Comparison of ENCODE assay signal across 9 mouse cellular contexts in genomic region chr7:139299424-139299823, GRCm38 (mm10). TPM values are rescaled to one million over a fixed set of nuclear protein-coding genes. Genes with fewer than 3 reads are reported as not detected.
A peak's percentile ranks its signal among the peaks of the same experiment; 100 is the strongest.
DNase-seq lines count a peak whose midpoint lies in the region; ATAC-seq and TF ChIP-seq lines count a peak whose summit lies in the region.
"Had no signal": no experiment of that assay in that cellular context is flagged by ENCODE, and none has a peak within 500 bp of the region (broad histone marks: within the 10 kb centered on the region; RNA-seq: fewer than 3 reads in every experiment).

No protein-coding gene starts in this region.

- no peak overlapping the region for H3K9ac ChIP-seq in heart, adult 2 months (ENCODE audit: low read depth, low read length)
- H3K9ac ChIP-seq in kidney, embryonic 16.5 days (replicated peaks; ENCODE audit: low read length): no peak overlapping the region
- H3K9ac ChIP-seq in liver, embryonic 11.5 days (ENCODE audit: low read depth, low read length): no peak overlapping the region
- H3K9ac ChIP-seq: embryonic facial prominence, embryonic 12.5 days had no signal

- DNase-seq in 3134 (ENCODE audit: extremely low read depth, insufficient read length, low spot score): peak; percentile 40
- DNase-seq in WW6 (ENCODE audit: low read depth, low spot score): peak; percentile 58
- peak; percentile 78 to 93 for DNase-seq in heart, adult 2 months
- DNase-seq in liver, embryonic 11.5 days (ENCODE audit: low spot score): peak; percentile 78
- peak; percentile 99 for DNase-seq in testis, postnatal 10 days (ENCODE audit: low spot score)

- no peak overlapping the region for H3K27ac ChIP-seq in cortical plate, adult 2 months (ENCODE audit: insufficient read depth, low read length)
- H3K27ac ChIP-seq in heart, adult 2 months: no peak overlapping the region
- H3K27ac ChIP-seq in kidney, embryonic 16.5 days (ENCODE audit: low read length): no peak overlapping the region
- H3K27ac ChIP-seq in liver, embryonic 11.5 days (ENCODE audit: low read depth, low read length): no peak overlapping the region
- H3K27ac ChIP-seq: embryonic facial prominence, embryonic 12.5 days had no signal

- no peak overlapping the region for H3K4me3 ChIP-seq in cortical plate, adult 2 months (ENCODE audit: insufficient read depth, low read length)
- no peak overlapping the region for H3K4me3 ChIP-seq in heart, adult 2 months
- H3K4me3 ChIP-seq in kidney, embryonic 16.5 days (ENCODE audit: low read length): no peak overlapping the region
- H3K4me3 ChIP-seq in liver, embryonic 11.5 days (ENCODE audit: low read depth, low read length): no peak overlapping the region
- H3K4me3 ChIP-seq: embryonic facial prominence, embryonic 12.5 days had no signal

- H3K9me3 ChIP-seq in kidney, embryonic 16.5 days (ENCODE audit: low read length): no peaks in the 10 kb centered on the region
- no peaks in the 10 kb centered on the region for H3K9me3 ChIP-seq in liver, embryonic 11.5 days (ENCODE audit: control insufficient read depth, low read length)
- H3K9me3 ChIP-seq: embryonic facial prominence, embryonic 12.5 days had no signal

- H3K27me3 ChIP-seq in heart, adult 2 months (ENCODE audit: control insufficient read depth, insufficient read depth, low read length): no peaks in the 10 kb centered on the region
- H3K27me3 ChIP-seq in kidney, embryonic 16.5 days (ENCODE audit: insufficient read depth, low read length): no peaks in the 10 kb centered on the region
- H3K27me3 ChIP-seq in liver, embryonic 11.5 days (replicated peaks; ENCODE audit: control insufficient read depth, insufficient read depth, low read length): no peaks in the 10 kb centered on the region
- H3K27me3 ChIP-seq: embryonic facial prominence, embryonic 12.5 days had no signal

- WGBS in heart, adult 2 months: 23% methylated on average over 8 of the region's 8 CpGs
- 18% methylated on average over 8 of the region's 8 CpGs for WGBS in kidney, embryonic 16.5 days
- WGBS in liver, embryonic 11.5 days: 20% methylated on average over 8 of the region's 8 CpGs

- no peaks in the 10 kb centered on the region for H3K79me2 ChIP-seq in heart, adult 2 months (replicated peaks; ENCODE audit: control insufficient read depth, insufficient read depth, low read length)

- H3K4me2 ChIP-seq in kidney, embryonic 16.5 days (replicated peaks; ENCODE audit: low read depth, low read length): no peak overlapping the region; the same call in 1 of the 2 replicates
- H3K4me2 ChIP-seq in liver, embryonic 11.5 days: no peak overlapping the region
- H3K4me2 ChIP-seq: embryonic facial prominence, embryonic 12.5 days had no signal

- H3K36me3 ChIP-seq in heart, adult 2 months (ENCODE audit: control insufficient read depth, insufficient read depth, low read length): no peaks in the 10 kb centered on the region
- no peaks in the 10 kb centered on the region for H3K36me3 ChIP-seq in kidney, embryonic 16.5 days (ENCODE audit: insufficient read depth, low read length)
- H3K36me3 ChIP-seq in liver, embryonic 11.5 days (ENCODE audit: control insufficient read depth, insufficient read depth, low read length): no peaks in the 10 kb centered on the region
- H3K36me3 ChIP-seq: embryonic facial prominence, embryonic 12.5 days had no signal

- peak; percentile 96 for TF ChIP-seq CTCF in cortical plate, adult 2 months (IDR thresholded peaks at IDR 0.05; ENCODE audit: extremely low read depth, insufficient read depth, low read length)
- TF ChIP-seq CTCF in heart, adult 2 months (IDR thresholded peaks at IDR 0.05): peak; percentile 91

- intact Hi-C loops in heart, adult 2 months (cut with DNase I): loop anchor here (1.0 to 5.0 kb wide), 3 partner anchors 66 to 177 kb away; no protein-coding TSS in a partner anchor

- no peak for TF ChIP-seq POLR2A in cortical plate, adult 2 months (IDR thresholded peaks at IDR 0.05; ENCODE audit: extremely low read depth, insufficient read depth, low read length)
- no peak for TF ChIP-seq POLR2A in heart, adult 2 months (IDR thresholded peaks at IDR 0.05; ENCODE audit: insufficient read depth, low read depth, low read length)

- peak; percentile 14; the same call in 1 of the 2 replicates for ATAC-seq in kidney, embryonic 16.5 days (ENCODE audit: low FRiP score, low TSS enrichment)
- no peak for ATAC-seq in liver, embryonic 11.5 days (replicated peaks; ENCODE audit: low FRiP score)
- ATAC-seq in neutrophil, adult 5-6 weeks (ENCODE audit: extremely low read depth, insufficient number of reproducible peaks, low FRiP score, poor library complexity, severe bottlenecking): peak; percentile 24; the same call in 1 of the 2 replicates

- H3K4me1 ChIP-seq in cortical plate, adult 2 months (ENCODE audit: control insufficient read depth, insufficient read depth, low read length): no peaks in the 10 kb centered on the region
- peaks cover 2% of the 10 kb centered on the region for H3K4me1 ChIP-seq in heart, adult 2 months (ENCODE audit: control insufficient read depth, insufficient read depth, low read length)
- H3K4me1 ChIP-seq in kidney, embryonic 16.5 days (ENCODE audit: insufficient read depth, low read length): peaks cover 15% of the 10 kb centered on the region
- peaks cover 6% of the 10 kb centered on the region; the same call in 1 of the 2 replicates for H3K4me1 ChIP-seq in liver, embryonic 11.5 days (replicated peaks; ENCODE audit: control insufficient read depth, insufficient read depth, low read length)

- peak; percentile 91; the same call in 1 of the 2 replicates for TF ChIP-seq EP300 in heart, adult 2 months (IDR thresholded peaks at IDR 0.05; ENCODE audit: insufficient read depth, low read depth, low read length)

RNA-seq across cellular contexts. Expression of gene Pwwp2b, which starts 51.1 kb away (rescaled TPM):
- polyA plus RNA-seq in cortical plate, adult 2 months (2012; rRNA removed): 10.5 and 10.9 TPM in 2 replicates
- 10 to 100 TPM in 1 of 2 experiments, 1 to 10 TPM in 1; 8.9 to 10.2 TPM for total RNA-seq in heart, adult 2 months (2021)
- polyA plus RNA-seq in heart, adult 2 months (2012; rRNA removed): 6.8 and 7.5 TPM in 2 replicates
- polyA plus RNA-seq in kidney, embryonic 16.5 days (2015; fragmentation: Nextera tagmentation; extraction: Ambion mirVana): 9.1 and 10.6 TPM in 2 replicates
- polyA plus RNA-seq in liver, embryonic 11.5 days (2014; fragmentation: Nextera tagmentation; extraction: Ambion mirVana): 3.3 and 3.5 TPM in 2 replicates
- total RNA-seq in neutrophil, adult 5-6 weeks (2017): 1.8 and 3.5 TPM in 2 replicates

Comparison
In these comparisons a context has a peak if more than half of its experiments do, and no peak if none do; other contexts are left out.
1. DNase-seq: peak in every context shown above with its lines; median percentile 99 in testis, postnatal 10 days; 86 in heart, adult 2 months; 78 in liver, embryonic 11.5 days; 58 in WW6; 40 in 3134.